ENCODE assay signal across 26 mouse cellular contexts in the genomic region with DNA sequence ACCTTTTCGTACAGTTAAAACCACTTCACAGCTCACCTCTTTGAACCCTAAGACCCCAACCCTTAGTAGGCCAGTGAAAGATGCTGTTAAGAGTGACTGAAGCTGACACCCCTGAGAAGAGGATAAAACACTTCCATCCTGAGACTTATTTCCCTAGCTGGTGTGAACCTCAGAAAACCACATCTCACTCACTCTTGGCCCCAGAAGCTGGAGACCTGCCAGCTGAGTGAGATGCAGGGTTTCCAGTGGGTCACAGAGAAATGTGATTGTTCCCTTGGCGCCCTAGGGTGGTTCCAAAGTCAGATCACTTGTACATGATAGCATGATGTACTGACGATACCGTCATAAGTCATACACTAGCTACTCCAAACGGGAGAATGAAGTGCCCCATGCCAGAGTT. TPM values are rescaled to one million over a fixed set of nuclear protein-coding genes. Genes with fewer than 3 reads are reported as not detected.
DNase-seq lines count a peak whose midpoint lies in the region; ATAC-seq lines count a peak whose summit lies in the region.
"Had no signal": no experiment of that assay in that cellular context is flagged by ENCODE, and none has a peak within 500 bp of the region (broad histone marks: within the 10 kb centered on the region; RNA-seq: fewer than 3 reads in every experiment).

No protein-coding gene starts in this region.

- H3K4me3 ChIP-seq in heart, embryonic 16.5 days (ENCODE audit: low read length) = no peak overlapping the region
- H3K4me3 ChIP-seq: embryonic facial prominence, embryonic 13.5 days; forebrain, embryonic 12.5 days; heart, embryonic 12.5 days; hindbrain, embryonic 13.5 days had no signal

- H3K4me1 ChIP-seq in heart, embryonic 16.5 days (ENCODE audit: control insufficient read depth, insufficient read depth, low read length) = peaks cover 6% of the 10 kb centered on the region; the same call in 1 of the 2 replicates
- H3K4me1 ChIP-seq: hindbrain, embryonic 13.5 days had no signal

- H3K27me3 ChIP-seq in heart, embryonic 16.5 days (ENCODE audit: control insufficient read depth, insufficient read depth, low read length) = no peaks in the 10 kb centered on the region
- H3K27me3 ChIP-seq: embryonic facial prominence, embryonic 13.5 days; heart, embryonic 12.5 days; hindbrain, embryonic 13.5 days; Patski had no signal

- H3K36me3 ChIP-seq in heart, embryonic 16.5 days (ENCODE audit: control insufficient read depth, insufficient read depth) = peaks cover 49% of the 10 kb centered on the region
- H3K36me3 ChIP-seq: forebrain, embryonic 12.5 days; hindbrain, embryonic 13.5 days had no signal

- peak overlapping the region; percentile 32; the same call in 1 of the 2 replicates for H3K27ac ChIP-seq in heart, embryonic 16.5 days (ENCODE audit: low read length)
- H3K27ac ChIP-seq: embryonic facial prominence, embryonic 13.5 days; forebrain, embryonic 12.5 days; hindbrain, embryonic 13.5 days; hindbrain, postnatal 0 days had no signal

- WGBS in heart, embryonic 16.5 days = 66% methylated on average over 5 of the region's 5 CpGs

- no peak overlapping the region for H3K9ac ChIP-seq in heart, embryonic 16.5 days (ENCODE audit: low read length)
- H3K9ac ChIP-seq: embryonic facial prominence, embryonic 13.5 days; forebrain, embryonic 12.5 days; heart, embryonic 12.5 days; hindbrain, embryonic 13.5 days had no signal

- ATAC-seq in heart, embryonic 16.5 days (replicated peaks; ENCODE audit: extremely low read depth, insufficient read depth, low FRiP score) = no peak
- ATAC-seq: activated CD4-positive, CD25-positive, alpha-beta regulatory T cell, adult 4 months; forebrain, embryonic 16.5 days; hindbrain, postnatal 0 days; Patski had no signal

- no peak overlapping the region for H3K4me2 ChIP-seq in heart, embryonic 16.5 days (ENCODE audit: low read depth, low read length)
- H3K4me2 ChIP-seq: embryonic facial prominence, embryonic 13.5 days; forebrain, embryonic 12.5 days; heart, embryonic 12.5 days; hindbrain, embryonic 13.5 days had no signal

- peak; percentile 13 to 24 for DNase-seq in cerebellum, postnatal 10 days
- no peak for DNase-seq in cerebellum, adult 9-11 months
- DNase-seq in heart, adult 9 months (ENCODE audit: low spot score in 2 of 2) = no peak
- peak; percentile 36 for DNase-seq in kidney, postnatal 10 days
- DNase-seq in kidney, postnatal 25 days = no peak
- DNase-seq in adrenal gland, postnatal 4 days (ENCODE audit: low spot score in 2 of 2) = no peak
- DNase-seq: adrenal gland, adult 2 months; adrenal gland, postnatal 25 days; cerebellum, adult 2 months; cerebellum, postnatal 25 days; gastrocnemius, postnatal 25 days; heart, postnatal 10 days; heart, postnatal 4 days had no signal

- 0 out of 2 replicates have a peak, but pooled peaks cover 2% of the 10 kb centered on the region for H3K9me3 ChIP-seq in heart, embryonic 16.5 days (replicated peaks; ENCODE audit: control insufficient read depth, low read length)
- H3K9me3 ChIP-seq: embryonic facial prominence, embryonic 13.5 days; forebrain, embryonic 12.5 days; heart, embryonic 12.5 days; hindbrain, embryonic 13.5 days had no signal

RNA-seq across cellular contexts. Expression of gene Gm15737, which starts 13.3 kb away (rescaled TPM):
- 0.31 and 0.34 TPM in 2 replicates for polyA plus RNA-seq in heart, embryonic 16.5 days (2015; fragmentation: Nextera tagmentation; extraction: Ambion mirVana)
- total RNA-seq in adrenal gland, postnatal 4 days (2021) = under 1 TPM in 1 of 2 experiments, not detected in 1; 0.08 TPM
- total RNA-seq: adrenal gland, postnatal 25 days; granulocyte monocyte progenitor cell, adult 5-6 weeks; hindbrain, postnatal 0 days; MEL had no signal
- polyA plus RNA-seq: activated CD4-positive, CD25-positive, alpha-beta regulatory T cell, adult 4 months; C2C12; cerebellum, adult 2 months; embryonic facial prominence, embryonic 13.5 days; forebrain, embryonic 12.5 days; forebrain, embryonic 16.5 days; frontal cortex, adult 2 months; hindbrain, embryonic 13.5 days; hindbrain, postnatal 0 days had no signal

Comparison
In these comparisons a context has a peak if more than half of its experiments do, and no peak if none do; other contexts are left out.
1. DNase-seq: peak in cerebellum, postnatal 10 days (2 of 2) and kidney, postnatal 10 days (single experiment); none in cerebellum, adult 9-11 months (single experiment), heart, adult 9 months (0 of 2), kidney, postnatal 25 days (0 of 2) and adrenal gland, postnatal 4 days (0 of 2).